Mouse (Mus musculus) T-helper 2 cell (primary cell): ENCODE measurements around the gene Dst.

Experiments
- in situ Hi-C: fragments of 300-600 bp; cut with MboI, MseI; formaldehyde crosslinking; loops from one replicate; pipeline ENCODE4 v1.15.1; 2025; ENCODE audit warnings: high pct_unique_total_duplicates

Gene Dst

GRCm38 (mm10) chr1:34220094-34220601 is 312.1 kb downstream of the Dst start:
- in situ Hi-C loops: no loop called here

GRCm38 (mm10) chr1:34223866-34224265 is 315.8 kb downstream of the Dst start:
- in situ Hi-C loops: no loop called here

- in situ Hi-C loops: no loop called here
Observed at GRCm38 (mm10) chr1:34227676-34228075, 319.7 kb downstream of the Dst start.

DNA sequence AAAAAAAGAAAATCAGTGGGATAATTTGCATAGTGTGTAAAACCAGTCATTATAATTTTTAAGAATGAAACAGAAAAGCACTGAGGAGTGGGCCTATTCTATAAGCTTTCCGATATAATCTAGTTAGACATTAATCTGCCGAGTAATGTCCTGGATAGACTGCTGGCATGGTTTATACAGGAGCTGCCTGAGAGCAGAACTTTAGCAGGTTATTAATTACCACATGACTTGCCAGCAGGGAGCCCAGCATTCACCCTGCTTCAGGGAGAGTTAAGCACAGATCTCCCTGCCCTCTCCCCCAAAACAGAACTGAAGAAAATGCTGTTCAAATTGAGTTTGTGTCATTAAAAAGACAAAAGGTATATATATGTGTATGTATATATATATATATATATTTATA is 323.0 kb downstream of the Dst start:
- in situ Hi-C loops: no loop called here

GRCm38 (mm10) chr1:34236254-34236723 is 328.3 kb downstream of the Dst start:
- in situ Hi-C loops: no loop called here

GRCm38 (mm10) chr1:34237211-34237610 is 329.2 kb downstream of the Dst start:
- in situ Hi-C loops: no loop called here

DNA sequence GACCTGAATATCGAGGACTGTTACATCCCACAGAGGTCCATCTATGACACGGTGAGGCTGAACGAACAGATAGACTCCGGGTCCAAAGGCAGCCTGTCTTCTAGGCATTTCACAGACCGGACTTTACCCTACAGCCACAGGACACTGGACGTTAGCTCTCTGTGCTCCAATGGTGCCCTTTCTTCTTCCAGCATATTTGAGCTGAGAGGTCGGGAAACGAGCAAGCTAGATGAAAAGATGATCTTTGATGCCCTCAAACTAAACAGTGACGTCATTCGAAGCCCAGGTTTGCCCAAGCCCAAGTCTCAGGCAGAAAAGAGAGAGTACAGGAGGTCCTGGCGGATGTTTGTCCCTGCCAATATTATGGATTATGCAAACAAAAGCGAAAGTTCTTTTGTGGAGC is 329.7 kb downstream of the Dst start:
- in situ Hi-C loops: no loop called here

- in situ Hi-C loops: no loop called here
Observed at GRCm38 (mm10) chr1:34238231-34238630, 330.2 kb downstream of the Dst start.

DNA sequence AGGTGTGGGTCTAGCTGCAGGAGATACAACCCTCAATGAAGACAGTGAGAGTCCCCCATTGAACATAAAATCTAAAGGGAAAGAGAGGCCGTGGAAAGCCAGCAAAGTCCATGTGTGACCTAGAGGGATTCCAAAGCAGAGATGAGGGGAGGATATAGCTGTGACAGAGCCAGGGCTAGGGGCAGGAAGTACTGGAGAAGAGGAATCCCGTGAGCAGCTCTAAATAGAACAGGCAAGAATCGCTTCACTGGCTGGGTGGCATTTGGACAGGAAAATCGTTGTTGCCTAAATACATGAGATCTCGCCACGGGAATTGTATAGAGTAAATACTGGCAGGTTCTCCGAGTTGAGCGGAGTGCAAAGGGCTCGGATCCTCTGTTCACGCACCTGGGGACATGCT is 336.7 kb downstream of the Dst start:
- in situ Hi-C loops: no loop called here

GRCm38 (mm10) chr1:34245951-34246641 is 338.1 kb downstream of the Dst start:
- in situ Hi-C loops: no loop called here

- in situ Hi-C loops: no loop called here
Observed at GRCm38 (mm10) chr1:34246642-34246987, 338.6 kb downstream of the Dst start.

GRCm38 (mm10) chr1:34251137-34251536 is 343.1 kb downstream of the Dst start:
- in situ Hi-C loops: no loop called here

GRCm38 (mm10) chr1:34252267-34252666 is 344.2 kb downstream of the Dst start:
- in situ Hi-C loops: no loop called here

DNA sequence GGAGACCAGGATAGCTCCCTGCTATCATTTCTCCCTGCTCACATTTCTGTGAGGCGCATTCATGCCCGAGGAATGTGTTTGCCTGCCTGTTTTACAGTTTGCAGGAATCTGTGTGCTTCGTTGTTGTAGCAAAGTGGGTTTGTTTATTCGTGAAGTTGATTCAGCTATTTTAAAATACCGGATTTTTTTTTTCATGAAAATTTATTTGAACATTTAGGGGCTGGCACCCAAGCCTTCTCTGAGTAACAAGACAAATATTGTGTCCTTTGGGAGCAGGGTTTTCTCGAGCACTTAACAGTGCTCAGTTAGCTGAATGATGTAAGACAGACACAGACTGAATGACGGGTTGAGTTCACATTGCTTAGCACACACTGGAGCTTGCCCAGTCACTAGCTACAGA is 345.9 kb downstream of the Dst start:
- in situ Hi-C loops: no loop called here

DNA sequence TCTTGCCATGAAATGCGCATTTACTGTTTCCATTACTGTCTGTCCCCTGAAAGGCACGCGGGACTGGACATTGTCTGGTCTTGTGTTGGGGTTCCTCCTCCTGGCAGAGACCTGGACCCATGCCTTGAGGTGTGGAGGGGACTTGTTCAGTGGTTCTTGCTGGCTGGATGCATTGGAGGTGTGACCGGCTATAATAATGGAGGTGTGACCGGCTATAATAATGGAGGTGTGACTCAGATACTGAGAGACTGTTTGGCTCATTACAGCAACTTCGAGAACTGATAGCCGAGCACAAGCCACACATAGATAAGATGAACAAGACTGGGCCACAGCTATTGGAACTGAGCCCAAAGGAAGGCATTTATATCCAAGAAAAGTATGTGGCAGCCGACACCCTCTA is 351.9 kb downstream of the Dst start:
- in situ Hi-C loops: no loop called here

DNA sequence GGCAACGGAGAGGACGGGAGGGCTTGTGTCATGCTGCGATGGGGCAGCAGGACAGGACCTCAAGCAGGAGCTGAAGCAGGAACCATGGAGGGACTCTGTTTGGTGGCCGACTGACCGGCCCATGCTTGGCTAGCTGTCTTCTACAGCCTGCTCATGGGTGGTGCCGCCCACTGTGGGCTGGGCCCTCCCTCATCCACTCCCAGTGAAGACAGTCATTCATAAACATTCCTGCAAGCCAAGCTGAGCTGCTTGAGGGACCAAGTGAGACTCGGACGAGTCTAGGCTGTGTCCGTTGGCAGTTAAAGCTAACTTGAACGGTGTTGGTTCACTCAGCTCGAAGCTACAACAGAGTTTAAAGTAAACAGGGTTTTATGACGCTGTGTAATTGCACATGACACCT is 353.0 kb downstream of the Dst start:
- in situ Hi-C loops: no loop called here

DNA sequence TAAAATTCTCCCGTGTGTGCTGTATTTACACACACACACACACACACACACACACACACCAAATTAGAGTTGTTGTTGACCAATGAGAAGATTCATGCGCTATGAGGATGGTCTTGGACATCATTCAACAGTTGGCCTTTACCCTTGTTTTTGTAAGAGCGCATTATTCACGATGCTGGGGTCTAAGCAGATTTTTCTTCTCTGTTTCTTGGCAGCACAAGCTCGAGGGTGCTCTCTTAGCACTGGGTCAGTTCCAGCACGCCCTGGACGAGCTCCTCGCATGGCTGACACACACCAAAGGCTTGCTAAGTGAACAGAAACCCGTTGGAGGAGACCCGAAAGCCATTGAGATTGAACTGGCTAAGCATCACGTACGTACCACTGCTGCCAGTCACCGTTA is 360.5 kb downstream of the Dst start:
- in situ Hi-C loops: no loop called here

DNA sequence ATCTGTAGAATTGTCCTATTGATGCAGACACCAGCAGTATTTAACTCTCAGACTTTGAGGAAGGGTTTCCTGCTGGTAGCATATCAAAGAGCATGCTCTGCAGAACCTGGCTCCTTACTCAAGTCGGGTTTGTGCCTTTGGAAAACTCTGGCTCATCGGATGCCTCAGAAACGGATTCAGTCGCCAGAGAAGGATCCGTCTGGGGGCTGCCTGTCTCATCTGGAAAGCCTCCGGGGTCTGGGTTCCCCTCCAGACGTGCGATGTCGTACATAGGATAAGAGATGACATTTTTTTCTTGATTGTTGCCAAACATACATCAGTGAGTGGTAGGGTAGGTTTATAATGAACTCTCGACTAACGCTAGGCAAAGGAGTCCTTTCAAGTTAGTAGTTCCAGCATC is 361.6 kb downstream of the Dst start:
- in situ Hi-C loops: no loop called here

GRCm38 (mm10) chr1:34273922-34274321 is 365.9 kb downstream of the Dst start:
- in situ Hi-C loops: no loop called here

- in situ Hi-C loops: no loop called here
Observed at GRCm38 (mm10) chr1:34275787-34276186, 367.8 kb downstream of the Dst start.

GRCm38 (mm10) chr1:34276756-34277155 is 368.7 kb downstream of the Dst start:
- in situ Hi-C loops: no loop called here

DNA sequence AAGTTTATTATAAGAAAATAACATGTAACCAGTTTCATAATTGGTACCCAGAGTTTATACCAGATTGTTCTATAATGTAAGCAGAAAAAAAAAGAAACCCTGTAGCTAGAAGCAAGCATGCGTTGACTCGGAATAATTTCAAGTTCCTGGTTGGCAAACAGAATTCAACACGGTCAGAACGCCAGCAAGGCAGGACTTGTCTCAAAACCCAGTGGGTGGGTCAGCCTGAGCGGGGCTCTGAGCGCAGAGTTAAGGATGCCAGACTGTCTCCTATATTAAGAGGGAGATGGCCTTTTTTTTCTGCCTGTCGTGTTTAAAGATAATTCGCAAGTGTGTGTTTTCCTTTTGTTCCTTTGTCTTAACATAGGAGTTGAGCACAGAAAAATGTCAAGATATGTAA is 369.2 kb downstream of the Dst start:
- in situ Hi-C loops: no loop called here

DNA sequence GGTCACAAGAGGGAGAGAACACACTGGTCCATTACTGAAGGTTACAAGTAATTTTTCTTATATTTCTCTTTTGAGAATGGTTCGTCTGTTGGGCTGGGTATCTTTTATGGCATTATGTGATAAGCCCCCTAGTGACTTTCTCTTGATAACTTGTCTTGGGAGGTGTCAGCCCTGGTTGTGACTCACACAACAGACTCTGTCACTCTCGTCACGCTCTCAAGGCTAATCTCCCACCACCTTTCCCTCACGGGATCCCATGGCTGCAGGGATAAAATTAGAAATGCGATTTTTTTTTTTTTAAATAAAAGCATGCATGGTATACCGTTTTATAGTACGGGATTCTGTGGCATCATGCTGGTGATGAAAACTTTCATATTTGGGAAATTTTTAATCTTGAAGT is 375.5 kb downstream of the Dst start:
- in situ Hi-C loops: no loop called here

DNA sequence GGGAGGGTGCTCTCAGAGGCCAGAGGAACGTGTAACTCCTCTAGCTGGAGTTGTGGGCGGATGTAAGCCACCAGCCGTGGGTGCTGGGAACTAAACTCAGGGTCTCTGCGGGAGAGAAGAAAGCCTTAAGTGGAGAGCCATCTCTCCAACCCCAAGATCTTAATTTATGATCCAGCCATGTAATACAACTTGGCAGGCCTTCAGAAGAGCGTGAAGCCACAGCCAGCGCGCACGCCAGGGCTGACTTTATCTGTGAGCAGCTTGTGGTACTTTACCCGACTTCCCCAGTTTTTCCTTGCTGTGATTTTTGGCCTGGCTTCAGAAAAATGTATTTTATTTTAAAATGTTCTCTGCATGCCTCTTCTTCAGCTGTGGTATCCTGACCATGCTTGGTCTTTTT is 377.0 kb downstream of the Dst start:
- in situ Hi-C loops: no loop called here
